Mouse (Mus musculus) hindbrain, embryonic 13.5 days (tissue): ENCODE measurements around the gene Zfp651. TPM values are rescaled to one million over a fixed set of nuclear protein-coding genes. Genes with fewer than 3 reads are reported as not detected.

ENCODE experiments used
- ATAC-seq: fragments of 200-750 bp; cut with Nextera tagmentation; 2 replicates; pipeline ENCODE4 v1.8.0; 2017; ENCODE audit warnings: moderate TSS enrichment; ENCODE audit not compliant: low FRiP score
- H3K27ac ChIP-seq: fragments of 300-500 bp; sonication (generic); 2 replicates; pipeline ENCODE4 v1.5.1; 2015; ENCODE audit warnings: inconsistent platforms, mild to moderate bottlenecking, moderate library complexity
- H3K27me3 ChIP-seq: fragments of 300-500 bp; sonication (generic); 2 replicates; pipeline ENCODE4 v1.6.1; 2015; ENCODE audit warnings: mild to moderate bottlenecking, inconsistent platforms
- H3K36me3 ChIP-seq: fragments of 300-500 bp; sonication (generic); 2 replicates; pipeline ENCODE4 v1.6.1; 2015; ENCODE audit warnings: mild to moderate bottlenecking, inconsistent platforms
- H3K4me1 ChIP-seq: fragments of 300-500 bp; sonication (generic); replicated peaks from 2 replicates; pipeline ENCODE4 v1.6.1; 2015; ENCODE audit warnings: inconsistent platforms
- H3K4me2 ChIP-seq: fragments of 300-500 bp; sonication (generic); 2 replicates; pipeline ENCODE4 v1.6.1; 2015; ENCODE audit warnings: inconsistent platforms, mild to moderate bottlenecking, moderate library complexity
- H3K4me3 ChIP-seq: fragments of 300-500 bp; sonication (generic); 2 replicates; pipeline ENCODE4 v1.5.1; 2015; ENCODE audit warnings: mild to moderate bottlenecking, inconsistent platforms
- H3K9ac ChIP-seq: fragments of 300-500 bp; sonication (generic); 2 replicates; pipeline ENCODE4 v1.6.1; 2015; ENCODE audit warnings: mild to moderate bottlenecking, inconsistent platforms
- H3K9me3 ChIP-seq: fragments of 300-500 bp; sonication (generic); 2 replicates; pipeline ENCODE4 v1.6.1; 2016; ENCODE audit warnings: inconsistent platforms
- WGBS: fragments of 180-500 bp; shearing (Covaris S2); methylation state at CpG from one replicate; pipeline ENCODE4 v1.1.7; 2015; 5-methylcytosine and 5-hydroxymethylcytosine counted together
- polyA plus RNA-seq: library from polyadenylated mRNA; unstranded; fragments of >200 nt; fragmentation: Nextera tagmentation; extraction: Ambion mirVana; gene quantifications from 2 replicates; pipeline ENCODE4 v1.2.1, GENCODE M21; 2015

The Zfp651 gene
- polyA plus RNA-seq, 1 experiment from 2014 or later = 13.3 TPM

GRCm38 (mm10) chr9:121754624-121755023, 4.5 kb upstream of the Zfp651 start:
- Histone ChIP-seq H3K27me3 (no peaks in the 10 kb centered on the region), H3K4me2 (no peak overlapping the region), H3K9me3 (no peaks in the 10 kb centered on the region), H3K9ac (no peak overlapping the region), H3K27ac (no peak overlapping the region), H3K36me3 (peaks cover 63% of the 10 kb centered on the region), H3K4me1 (peaks cover 19% of the 10 kb centered on the region), H3K4me3 (no peak overlapping the region)
- WGBS = 93% methylated on average over 3 of the region's 3 CpGs
- ATAC-seq = no peak

GRCm38 (mm10) chr9:121756785-121757184, 2.3 kb upstream of the Zfp651 start:
- H3K9ac ChIP-seq = no peak overlapping the region
- WGBS = 93% methylated on average over 3 of the region's 3 CpGs
- H3K4me2 ChIP-seq = no peak overlapping the region
- H3K36me3 ChIP-seq = peaks cover 42% of the 10 kb centered on the region
- no peak overlapping the region for H3K27ac ChIP-seq
- H3K9me3 ChIP-seq = no peaks in the 10 kb centered on the region
- peaks cover 34% of the 10 kb centered on the region for H3K4me1 ChIP-seq
- no peaks in the 10 kb centered on the region for H3K27me3 ChIP-seq
- ATAC-seq = no peak
- no peak overlapping the region for H3K4me3 ChIP-seq

GRCm38 (mm10) chr9:121757432-121757831, 1.7 kb upstream of the Zfp651 start:
- Histone ChIP-seq H3K9ac (0 out of 2 replicates have a peak overlapping the region, but pooled peaks have one; percentile 91), H3K27ac (no peak overlapping the region), H3K36me3 (peaks cover 38% of the 10 kb centered on the region), H3K9me3 (no peaks in the 10 kb centered on the region), H3K27me3 (no peaks in the 10 kb centered on the region), H3K4me1 (peaks cover 40% of the 10 kb centered on the region), H3K4me3 (no peak overlapping the region), H3K4me2 (no peak overlapping the region)
- 69% methylated on average over 3 of the region's 3 CpGs for WGBS
- no peak for ATAC-seq

- Histone ChIP-seq H3K4me3 (peak overlapping the region; percentile 78), H3K27me3 (no peaks in the 10 kb centered on the region), H3K27ac (peak overlapping the region; percentile 91), H3K9me3 (no peaks in the 10 kb centered on the region), H3K9ac (peak overlapping the region; percentile 91), H3K36me3 (peaks cover 39% of the 10 kb centered on the region), H3K4me2 (peak overlapping the region; percentile 89), H3K4me1 (peaks cover 44% of the 10 kb centered on the region)
- no peak for ATAC-seq
- 51% methylated on average over 10 of the region's 10 CpGs for WGBS
Measured at GRCm38 (mm10) chr9:121757835-121758814, 1.0 kb upstream of the Zfp651 start.

GRCm38 (mm10) chr9:121760271-121761090, 1.4 kb downstream of the Zfp651 start:
- Histone ChIP-seq H3K27me3 (no peaks in the 10 kb centered on the region), H3K9me3 (no peaks in the 10 kb centered on the region), H3K4me1 (peaks cover 50% of the 10 kb centered on the region), H3K4me3 (peak overlapping the region; percentile 78), H3K27ac (peak overlapping the region; percentile 91), H3K9ac (peak overlapping the region; percentile 91), H3K4me2 (peak overlapping the region; percentile 89), H3K36me3 (peaks cover 40% of the 10 kb centered on the region)
- peak; percentile 39 for ATAC-seq
- under 1% methylated on average over 35 of the region's 43 CpGs for WGBS

- ATAC-seq = no peak
- 58% methylated on average over 10 of the region's 10 CpGs for WGBS
- H3K4me1 ChIP-seq = peaks cover 50% of the 10 kb centered on the region
- peaks cover 41% of the 10 kb centered on the region for H3K36me3 ChIP-seq
- H3K4me2 ChIP-seq = peak overlapping the region; percentile 89
- H3K9ac ChIP-seq = peak overlapping the region; percentile 91
- peak overlapping the region; percentile 91 for H3K27ac ChIP-seq
- H3K4me3 ChIP-seq = peak overlapping the region; percentile 78
- H3K27me3 ChIP-seq = no peaks in the 10 kb centered on the region
- no peaks in the 10 kb centered on the region for H3K9me3 ChIP-seq
Measured at GRCm38 (mm10) chr9:121761091-121761665, 2.0 kb downstream of the Zfp651 start.

- Histone ChIP-seq H3K9ac (peak overlapping the region; percentile 91; the same call in 1 of the 2 replicates), H3K27ac (no peak overlapping the region), H3K4me3 (no peak overlapping the region), H3K9me3 (no peaks in the 10 kb centered on the region), H3K36me3 (peaks cover 44% of the 10 kb centered on the region), H3K27me3 (no peaks in the 10 kb centered on the region), H3K4me2 (peak overlapping the region; percentile 89), H3K4me1 (peaks cover 50% of the 10 kb centered on the region)
- 57% methylated on average over 8 of the region's 8 CpGs for WGBS
- no peak for ATAC-seq
Measured at GRCm38 (mm10) chr9:121761787-121762186, 2.7 kb downstream of the Zfp651 start.

GRCm38 (mm10) chr9:121762248-121762647, 3.1 kb downstream of the Zfp651 start:
- peaks cover 49% of the 10 kb centered on the region for H3K36me3 ChIP-seq
- peak overlapping the region; percentile 13; the same call in 1 of the 2 replicates for H3K9ac ChIP-seq
- peaks cover 50% of the 10 kb centered on the region for H3K4me1 ChIP-seq
- H3K27me3 ChIP-seq = no peaks in the 10 kb centered on the region
- no peaks in the 10 kb centered on the region for H3K9me3 ChIP-seq
- ATAC-seq = no peak
- no peak overlapping the region for H3K27ac ChIP-seq
- no peak overlapping the region for H3K4me2 ChIP-seq
- no peak overlapping the region for H3K4me3 ChIP-seq
- 89% methylated on average over 10 of the region's 10 CpGs for WGBS

- Histone ChIP-seq H3K4me3 (no peak overlapping the region), H3K27me3 (no peaks in the 10 kb centered on the region), H3K27ac (no peak overlapping the region), H3K4me1 (peaks cover 46% of the 10 kb centered on the region), H3K9me3 (no peaks in the 10 kb centered on the region), H3K36me3 (peaks cover 54% of the 10 kb centered on the region), H3K4me2 (no peak overlapping the region), H3K9ac (peak overlapping the region; percentile 13; the same call in 1 of the 2 replicates)
- 84% methylated on average over 25 of the region's 25 CpGs for WGBS
- no peak for ATAC-seq
Measured at GRCm38 (mm10) chr9:121762761-121763160, 3.6 kb downstream of the Zfp651 start.

- WGBS = 90% methylated on average over 19 of the region's 19 CpGs
- no peaks in the 10 kb centered on the region for H3K27me3 ChIP-seq
- no peak for ATAC-seq
- no peak overlapping the region for H3K4me2 ChIP-seq
- no peak overlapping the region for H3K4me3 ChIP-seq
- H3K4me1 ChIP-seq = peaks cover 36% of the 10 kb centered on the region
- no peak overlapping the region for H3K27ac ChIP-seq
- H3K36me3 ChIP-seq = peaks cover 63% of the 10 kb centered on the region
- no peaks in the 10 kb centered on the region for H3K9me3 ChIP-seq
- H3K9ac ChIP-seq = peak overlapping the region; percentile 13; the same call in 1 of the 2 replicates
Measured at GRCm38 (mm10) chr9:121763716-121764115, 4.6 kb downstream of the Zfp651 start.

GRCm38 (mm10) chr9:121765166-121765855, 6.2 kb downstream of the Zfp651 start:
- H3K4me1 ChIP-seq = peaks cover 31% of the 10 kb centered on the region
- no peak overlapping the region for H3K4me2 ChIP-seq
- no peak overlapping the region for H3K4me3 ChIP-seq
- ATAC-seq = no peak
- 87% methylated on average over 16 of the region's 16 CpGs for WGBS
- H3K27me3 ChIP-seq = no peaks in the 10 kb centered on the region
- no peaks in the 10 kb centered on the region for H3K9me3 ChIP-seq
- H3K36me3 ChIP-seq = peaks cover 67% of the 10 kb centered on the region
- H3K27ac ChIP-seq = no peak overlapping the region
- no peak overlapping the region for H3K9ac ChIP-seq
